8 mouse cellular contexts compared by ENCODE assay signal in the genomic region with DNA sequence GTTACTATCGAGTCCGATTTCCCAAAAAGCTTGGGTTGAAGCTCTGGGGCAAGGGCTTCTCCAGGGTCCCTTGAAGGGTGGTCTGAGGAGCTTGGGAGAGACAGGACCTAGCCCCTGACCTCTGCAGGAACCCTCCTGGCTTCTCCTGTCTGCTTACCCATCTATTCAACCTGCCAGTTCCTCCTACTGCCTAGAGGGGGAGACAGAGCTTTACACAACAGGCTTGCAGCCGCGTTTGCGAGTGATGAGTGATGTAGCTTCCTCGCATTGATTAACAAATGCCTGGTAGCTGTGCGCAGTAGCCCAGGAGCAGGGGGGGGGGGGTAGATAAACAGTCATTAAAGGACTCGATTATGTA. TPM values are rescaled to one million over a fixed set of nuclear protein-coding genes. Genes with fewer than 3 reads are reported as not detected.
DNase-seq lines count a peak whose midpoint lies in the region; ATAC-seq and TF ChIP-seq lines count a peak whose summit lies in the region.

No protein-coding gene starts in this region.

- no peaks in the 10 kb centered on the region for H3K9me3 ChIP-seq in heart, embryonic 15.5 days (replicated peaks)
- H3K9me3 ChIP-seq in liver, embryonic 13.5 days (replicated peaks): no peaks in the 10 kb centered on the region

- no peak overlapping the region for H3K27ac ChIP-seq in bone marrow, adult 2 months (ENCODE audit: control insufficient read depth, insufficient read depth, low read depth, low read length, poor library complexity)
- no peak overlapping the region for H3K27ac ChIP-seq in embryonic fibroblast, embryonic 13.5 days (ENCODE audit: insufficient read depth, low read length)
- H3K27ac ChIP-seq in heart, embryonic 15.5 days: no peak overlapping the region
- H3K27ac ChIP-seq in liver, embryonic 13.5 days: peak overlapping the region; percentile 26; the same call in 1 of the 2 replicates
- H3K27ac ChIP-seq in thymus, adult 2 months (ENCODE audit: control insufficient read depth, insufficient read depth, low read length): no peak overlapping the region

- no peak overlapping the region for H3K9ac ChIP-seq in heart, embryonic 15.5 days
- peak overlapping the region; percentile 79; the same call in 1 of the 2 replicates for H3K9ac ChIP-seq in liver, embryonic 13.5 days

- DNase-seq in CD4-positive helper T cell, adult 2 months (ENCODE audit: low read depth, low spot score): peak; percentile 86
- peak; percentile 81 for DNase-seq in kidney, postnatal 10 days
- DNase-seq in liver, embryonic 13.5 days: peak; percentile 58
- peak; percentile 70 to 76 for DNase-seq in natural killer cell, adult 2 months (ENCODE audit: low spot score in 2 of 2)
- peak; percentile 82 for DNase-seq in thymus, adult 2 months

- H3K27me3 ChIP-seq in heart, embryonic 15.5 days: no peaks in the 10 kb centered on the region
- no peaks in the 10 kb centered on the region for H3K27me3 ChIP-seq in liver, embryonic 13.5 days
- H3K27me3 ChIP-seq in thymus, adult 2 months (ENCODE audit: control insufficient read depth, insufficient read depth, low read length): no peaks in the 10 kb centered on the region

- no peak for ATAC-seq in heart, embryonic 15.5 days (replicated peaks; ENCODE audit: insufficient number of reproducible peaks, insufficient read depth, low FRiP score, low read depth)
- ATAC-seq in liver, embryonic 13.5 days (ENCODE audit: low read depth): peak; percentile 27; the same call in 1 of the 2 replicates

- peaks cover 17% of the 10 kb centered on the region; the same call in 1 of the 2 replicates for H3K36me3 ChIP-seq in heart, embryonic 15.5 days
- peaks cover 33% of the 10 kb centered on the region for H3K36me3 ChIP-seq in liver, embryonic 13.5 days
- no peaks in the 10 kb centered on the region for H3K36me3 ChIP-seq in thymus, adult 2 months (ENCODE audit: control insufficient read depth, insufficient read depth, low read length)

- no peaks in the 10 kb centered on the region; the same call in 1 of the 2 replicates for H3K4me1 ChIP-seq in bone marrow, adult 2 months (ENCODE audit: control insufficient read depth, insufficient read depth, low read length)
- H3K4me1 ChIP-seq in embryonic fibroblast, embryonic 13.5 days (ENCODE audit: control insufficient read depth, insufficient read depth, low read length): peaks cover 9% of the 10 kb centered on the region; the same call in 1 of the 2 replicates
- H3K4me1 ChIP-seq in heart, embryonic 15.5 days (replicated peaks): peaks cover 35% of the 10 kb centered on the region
- H3K4me1 ChIP-seq in liver, embryonic 13.5 days (replicated peaks): peaks cover 77% of the 10 kb centered on the region
- H3K4me1 ChIP-seq in thymus, adult 2 months (replicated peaks; ENCODE audit: control insufficient read depth, insufficient read depth, low read length): peaks cover 30% of the 10 kb centered on the region

- H3K4me3 ChIP-seq in bone marrow, adult 2 months (replicated peaks; ENCODE audit: control insufficient read depth, low read depth, low read length): no peak overlapping the region
- no peak overlapping the region for H3K4me3 ChIP-seq in embryonic fibroblast, embryonic 13.5 days (ENCODE audit: insufficient read depth, low read length)
- H3K4me3 ChIP-seq in heart, embryonic 15.5 days: peak overlapping the region; percentile 74
- peak overlapping the region; percentile 74 for H3K4me3 ChIP-seq in liver, embryonic 13.5 days (replicated peaks)
- H3K4me3 ChIP-seq in thymus, adult 2 months (ENCODE audit: control insufficient read depth, insufficient read depth, low read length): no peak overlapping the region

- 4% methylated on average over 8 of the region's 8 CpGs for WGBS in bone marrow, adult 2 months
- 6% methylated on average over 8 of the region's 8 CpGs for whole genome bisulfite sequencing in heart, embryonic 15.5 days
- under 1% methylated on average over 8 of the region's 8 CpGs for WGBS in liver, embryonic 13.5 days (ENCODE audit: insufficient replicate concordance)
- 7% methylated on average over 8 of the region's 8 CpGs for WGBS in thymus, adult 2 months

- TF ChIP-seq POLR2A in bone marrow, adult 2 months (IDR thresholded peaks at IDR 0.05; ENCODE audit: borderline replicate concordance, control insufficient read depth, low read depth, low read length): no peak
- no peak for TF ChIP-seq POLR2A in embryonic fibroblast, embryonic 13.5 days (IDR thresholded peaks at IDR 0.05; ENCODE audit: low read depth, low read length)
- TF ChIP-seq POLR2A in thymus, adult 2 months (IDR thresholded peaks at IDR 0.05; ENCODE audit: control insufficient read depth, extremely low read depth, insufficient read depth, low read length, poor library complexity): no peak

- TF ChIP-seq CTCF in bone marrow, adult 2 months (IDR thresholded peaks at IDR 0.05; ENCODE audit: control insufficient read depth, insufficient read depth, low read length): peak; percentile 96
- peak; percentile 92 for TF ChIP-seq CTCF in embryonic fibroblast, embryonic 13.5 days (IDR thresholded peaks at IDR 0.05; ENCODE audit: borderline replicate concordance, insufficient read depth, low read length)
- no peak; the same call in 1 of the 2 replicates for TF ChIP-seq CTCF in thymus, adult 2 months (IDR thresholded peaks at IDR 0.05; ENCODE audit: borderline replicate concordance, control insufficient read depth, extremely low read depth, insufficient read depth, low read length, poor library complexity)

- H3K4me2 ChIP-seq in heart, embryonic 15.5 days: peak overlapping the region; percentile 100
- peak overlapping the region; percentile 100 for H3K4me2 ChIP-seq in liver, embryonic 13.5 days

RNA-seq across cellular contexts. Expression of a gene that starts 1.9 kb away (rescaled TPM):
- 5.7 and 8.0 TPM in 2 replicates for polyA plus RNA-seq in bone marrow, adult 2 months (2011; ENCODE audit: insufficient read depth, insufficient read length, low replicate concordance, missing spikeins)
- polyA plus RNA-seq in embryonic fibroblast, embryonic 13.5 days (2011; ENCODE audit: insufficient read length, low read depth, missing spikeins): 3.0 and 4.2 TPM in 2 replicates
- 16.2 and 20.4 TPM in 2 replicates for polyA plus RNA-seq in heart, embryonic 15.5 days (2015; fragmentation: Nextera tagmentation; extraction: Ambion mirVana)
- polyA plus RNA-seq in liver, embryonic 13.5 days (2015; fragmentation: Nextera tagmentation; extraction: Ambion mirVana): 6.9 and 7.4 TPM in 2 replicates
- polyA plus RNA-seq in thymus, adult 2 months (2012; rRNA removed): 72.0 and 94.8 TPM in 2 replicates

RNA-seq across cellular contexts. Expression of a gene that starts 10.9 kb away (rescaled TPM):
- polyA plus RNA-seq in bone marrow, adult 2 months (2011; ENCODE audit: insufficient read depth, insufficient read length, low replicate concordance, missing spikeins): 75.3 and 222 TPM in 2 replicates
- polyA plus RNA-seq in embryonic fibroblast, embryonic 13.5 days (2011; ENCODE audit: insufficient read length, low read depth, missing spikeins): 4,027 and 4,662 TPM in 2 replicates
- 806 and 862 TPM in 2 replicates for polyA plus RNA-seq in heart, embryonic 15.5 days (2015; fragmentation: Nextera tagmentation; extraction: Ambion mirVana)
- polyA plus RNA-seq in liver, embryonic 13.5 days (2015; fragmentation: Nextera tagmentation; extraction: Ambion mirVana): 683 and 710 TPM in 2 replicates
- polyA plus RNA-seq in thymus, adult 2 months (2012; rRNA removed): 359 and 428 TPM in 2 replicates

RNA-seq across cellular contexts. Expression of a gene that starts 16.1 kb away (rescaled TPM):
- 18.9 and 63.2 TPM in 2 replicates for polyA plus RNA-seq in bone marrow, adult 2 months (2011; ENCODE audit: insufficient read depth, insufficient read length, low replicate concordance, missing spikeins)
- 44.1 and 47.8 TPM in 2 replicates for polyA plus RNA-seq in embryonic fibroblast, embryonic 13.5 days (2011; ENCODE audit: insufficient read length, low read depth, missing spikeins)
- polyA plus RNA-seq in heart, embryonic 15.5 days (2015; fragmentation: Nextera tagmentation; extraction: Ambion mirVana): 15.1 and 24.5 TPM in 2 replicates
- 17.7 and 22.2 TPM in 2 replicates for polyA plus RNA-seq in liver, embryonic 13.5 days (2015; fragmentation: Nextera tagmentation; extraction: Ambion mirVana)
- polyA plus RNA-seq in thymus, adult 2 months (2012; rRNA removed): 371 and 412 TPM in 2 replicates

RNA-seq across cellular contexts. Expression of a gene that starts 16.2 kb away (rescaled TPM):
- polyA plus RNA-seq in bone marrow, adult 2 months (2011; ENCODE audit: insufficient read depth, insufficient read length, low replicate concordance, missing spikeins): not detected in 2 replicates
- polyA plus RNA-seq in embryonic fibroblast, embryonic 13.5 days (2011; ENCODE audit: insufficient read length, low read depth, missing spikeins): 0.61 TPM in 1 of 2 replicates, not detected in the other
- 0.53 TPM in 1 of 2 replicates, not detected in the other for polyA plus RNA-seq in heart, embryonic 15.5 days (2015; fragmentation: Nextera tagmentation; extraction: Ambion mirVana)
- polyA plus RNA-seq in liver, embryonic 13.5 days (2015; fragmentation: Nextera tagmentation; extraction: Ambion mirVana): 0.15 and 0.16 TPM in 2 replicates
- polyA plus RNA-seq in thymus, adult 2 months (2012; rRNA removed): 0.08 and 0.14 TPM in 2 replicates

RNA-seq across cellular contexts. Expression of a gene that starts 19.1 kb away (rescaled TPM):
- 14.6 and 30.5 TPM in 2 replicates for polyA plus RNA-seq in bone marrow, adult 2 months (2011; ENCODE audit: insufficient read depth, insufficient read length, low replicate concordance, missing spikeins)
- 46.6 and 55.4 TPM in 2 replicates for polyA plus RNA-seq in embryonic fibroblast, embryonic 13.5 days (2011; ENCODE audit: insufficient read length, low read depth, missing spikeins)
- polyA plus RNA-seq in heart, embryonic 15.5 days (2015; fragmentation: Nextera tagmentation; extraction: Ambion mirVana): 29.9 and 30.3 TPM in 2 replicates
- 45.6 and 48.9 TPM in 2 replicates for polyA plus RNA-seq in liver, embryonic 13.5 days (2015; fragmentation: Nextera tagmentation; extraction: Ambion mirVana)
- 26.8 and 27.9 TPM in 2 replicates for polyA plus RNA-seq in thymus, adult 2 months (2012; rRNA removed)

Comparison
In these comparisons a context has a peak if more than half of its experiments do, and no peak if none do; other contexts are left out.
1. H3K4me3 ChIP-seq: peak in heart, embryonic 15.5 days (single experiment) and liver, embryonic 13.5 days (single experiment); none in bone marrow, adult 2 months (single experiment), embryonic fibroblast, embryonic 13.5 days (single experiment) and thymus, adult 2 months (single experiment).
2. Peak in every context shown above with its lines, with median percentiles within 50 percentile points of each other: DNase-seq.